Mouse (Mus musculus) testis, adult 2 months (tissue): ENCODE results near the gene Bcar3.
"Not testable (repeated sequence)": the region's sequence is repeated elsewhere in the genome, so short reads cannot be mapped to it uniquely, and the experiment has no call there.

Source experiments
- CTCF ChIP-seq: fragments of 200-500 bp; IDR thresholded peaks from 2 replicates; pipeline ENCODE4 v1.5.1; 2012; ENCODE audit warnings: low read depth, mild to moderate bottlenecking, inconsistent platforms, low read length, moderate library complexity; ENCODE audit not compliant: control insufficient read depth, insufficient read depth, insufficient replicate concordance
- POLR2A ChIP-seq: fragments of 200-500 bp; IDR thresholded peaks from 2 replicates; pipeline ENCODE4 v1.6.1; 2012; ENCODE audit warnings: low read depth, mild to moderate bottlenecking, inconsistent platforms, low read length, moderate library complexity; ENCODE audit not compliant: control insufficient read depth

DNA sequence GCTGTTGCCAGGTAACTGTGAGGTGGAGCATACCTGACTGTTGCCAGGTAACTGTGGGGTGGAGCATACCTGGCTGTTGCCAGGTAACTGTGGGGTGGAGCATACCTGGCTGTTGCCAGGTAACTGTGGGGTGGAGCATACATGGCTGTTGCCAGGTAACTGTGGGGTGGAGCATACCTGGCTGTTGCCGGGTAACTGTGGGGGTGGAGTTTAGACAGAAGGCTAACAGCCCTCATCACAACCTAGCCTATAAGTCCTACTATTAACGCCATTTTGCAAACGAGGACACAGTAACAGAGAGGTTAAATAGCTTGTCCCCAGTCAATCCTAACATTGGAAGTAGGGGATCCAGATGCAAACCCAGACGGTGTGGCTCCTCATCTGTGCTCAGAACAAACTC lies 99.5 kb downstream of the Bcar3 start:
- TF ChIP-seq POLR2A, CTCF: not testable (repeated sequence)
